Mouse (Mus musculus) olfactory bulb, adult 2 months (tissue): ENCODE results near the gene Gm43720. TPM values are rescaled to one million over a fixed set of nuclear protein-coding genes. Genes with fewer than 3 reads are reported as not detected.
A peak's percentile ranks its signal among the peaks of the same experiment; 100 is the strongest.

ENCODE experiments used
- H3K27ac ChIP-seq: fragments of 200-500 bp; 2 replicates; pipeline ENCODE4 v1.5.1; 2012; ENCODE audit warnings: low read depth, low read length; ENCODE audit not compliant: insufficient read depth
- H3K4me1 ChIP-seq: fragments of 200-500 bp; 2 replicates; pipeline ENCODE4 v1.6.1; 2012; ENCODE audit warnings: low read length; ENCODE audit not compliant: control insufficient read depth, insufficient read depth
- H3K4me3 ChIP-seq: fragments of 200-500 bp; 2 replicates; pipeline ENCODE4 v1.5.1; 2012; ENCODE audit warnings: mild to moderate bottlenecking, low read depth, low read length, moderate library complexity; ENCODE audit not compliant: insufficient read depth
- CTCF ChIP-seq: fragments of 200-500 bp; IDR thresholded peaks from 2 replicates; pipeline ENCODE4 v1.5.1; 2012; ENCODE audit warnings: low read depth, mild to moderate bottlenecking, low read length, moderate library complexity; ENCODE audit not compliant: insufficient read depth
- POLR2A ChIP-seq: fragments of 200-500 bp; IDR thresholded peaks from 2 replicates; pipeline ENCODE4 v1.6.1; 2012; ENCODE audit warnings: mild to moderate bottlenecking, low read depth, low read length, moderate library complexity; ENCODE audit not compliant: insufficient read depth
- WGBS: fragments of 180-500 bp; shearing (Covaris S2); methylation state at CpG from one replicate; pipeline ENCODE4 v1.1.7; 2018; 5-methylcytosine and 5-hydroxymethylcytosine counted together
- polyA plus RNA-seq: library from polyadenylated mRNA; stranded (reverse); fragments of >200 nt; gene quantifications from 2 replicates; pipeline ENCODE4 v1.2.4, GENCODE M21; 2012; ENCODE audit warnings: low replicate concordance; ENCODE audit not compliant: missing spikeins, insufficient read depth, insufficient read length

Gene Gm43720
- polyA plus RNA-seq, 1 experiment: not detected

- peak within 1 kb of the TSS; percentile 72 for H3K4me3 ChIP-seq
- peak within 1 kb of the TSS; percentile 30; the same call in 1 of the 2 replicates for H3K27ac ChIP-seq
- under 1% methylated on average over 71 of the region's 71 CpGs for WGBS
- peak; percentile 91 for TF ChIP-seq POLR2A
- no peak for TF ChIP-seq CTCF
- H3K4me1 ChIP-seq: peaks cover 23% of the 10 kb centered on the region
These were observed 16.2 kb downstream of the Gm43720 start, which contains the start of gene BC037034 for GRCm38 (mm10) chr5:138263260-138264206. BC037034 (minus strand) TSS chr5:138264033.

GRCm38 (mm10) chr5:138262582-138263240 lies 17.0 kb downstream of the Gm43720 start:
- 45% methylated on average over 18 of the region's 18 CpGs for WGBS
- TF ChIP-seq CTCF: no peak
- Histone ChIP-seq H3K4me3 (peak overlapping the region; percentile 72), H3K4me1 (peaks cover 24% of the 10 kb centered on the region), H3K27ac (no peak overlapping the region)

- no peak for TF ChIP-seq POLR2A
- no peak for TF ChIP-seq CTCF
- WGBS: 80% methylated on average over 4 of the region's 4 CpGs
- Histone ChIP-seq H3K27ac (no peak overlapping the region), H3K4me3 (no peak overlapping the region), H3K4me1 (peaks cover 24% of the 10 kb centered on the region)
These were observed 17.8 kb downstream of the Gm43720 start for GRCm38 (mm10) chr5:138262001-138262400.

GRCm38 (mm10) chr5:138260834-138261233 lies 18.9 kb downstream of the Gm43720 start:
- 91% methylated on average over 11 of the region's 11 CpGs for WGBS
- H3K4me1 ChIP-seq: peaks cover 27% of the 10 kb centered on the region
- H3K4me3 ChIP-seq: no peak overlapping the region
- no peak overlapping the region for H3K27ac ChIP-seq
- TF ChIP-seq CTCF (no peak), POLR2A (no peak)

GRCm38 (mm10) chr5:138260051-138260450 lies 19.7 kb downstream of the Gm43720 start:
- H3K4me3 ChIP-seq: no peak overlapping the region
- H3K27ac ChIP-seq: no peak overlapping the region
- 85% methylated on average over 10 of the region's 10 CpGs for WGBS
- no peak for TF ChIP-seq CTCF
- TF ChIP-seq POLR2A: no peak
- H3K4me1 ChIP-seq: peaks cover 28% of the 10 kb centered on the region

- TF ChIP-seq POLR2A (no peak), CTCF (no peak)
- Histone ChIP-seq H3K4me1 (peaks cover 29% of the 10 kb centered on the region), H3K27ac (no peak overlapping the region), H3K4me3 (no peak overlapping the region)
- WGBS: 70% methylated on average over 7 of the region's 7 CpGs
These were observed 20.8 kb downstream of the Gm43720 start for GRCm38 (mm10) chr5:138258993-138259392.

GRCm38 (mm10) chr5:138258542-138258941 lies 21.2 kb downstream of the Gm43720 start:
- WGBS: 71% methylated on average over 6 of the region's 6 CpGs
- Histone ChIP-seq H3K4me1 (peaks cover 29% of the 10 kb centered on the region), H3K27ac (no peak overlapping the region), H3K4me3 (no peak overlapping the region)
- TF ChIP-seq CTCF (no peak), POLR2A (no peak)

GRCm38 (mm10) chr5:138258078-138258477 lies 21.7 kb downstream of the Gm43720 start:
- Histone ChIP-seq H3K4me3 (no peak overlapping the region), H3K27ac (no peak overlapping the region), H3K4me1 (peaks cover 29% of the 10 kb centered on the region)
- WGBS: 82% methylated on average over 3 of the region's 3 CpGs
- TF ChIP-seq CTCF (no peak), POLR2A (no peak)

- 96% methylated on average over 4 of the region's 4 CpGs for WGBS
These were observed 22.2 kb downstream of the Gm43720 start for GRCm38 (mm10) chr5:138257585-138257978.

More at GRCm38 (mm10) chr5:138257585-138257978, 22.2 kb downstream of the Gm43720 start:
- Histone ChIP-seq H3K27ac (no peak overlapping the region), H3K4me1 (peaks cover 25% of the 10 kb centered on the region), H3K4me3 (no peak overlapping the region)
- TF ChIP-seq CTCF: no peak
- no peak for TF ChIP-seq POLR2A
